Mouse (Mus musculus): ENCODE results near the gene Gcnt2.

Gcnt2 gene

DNA sequence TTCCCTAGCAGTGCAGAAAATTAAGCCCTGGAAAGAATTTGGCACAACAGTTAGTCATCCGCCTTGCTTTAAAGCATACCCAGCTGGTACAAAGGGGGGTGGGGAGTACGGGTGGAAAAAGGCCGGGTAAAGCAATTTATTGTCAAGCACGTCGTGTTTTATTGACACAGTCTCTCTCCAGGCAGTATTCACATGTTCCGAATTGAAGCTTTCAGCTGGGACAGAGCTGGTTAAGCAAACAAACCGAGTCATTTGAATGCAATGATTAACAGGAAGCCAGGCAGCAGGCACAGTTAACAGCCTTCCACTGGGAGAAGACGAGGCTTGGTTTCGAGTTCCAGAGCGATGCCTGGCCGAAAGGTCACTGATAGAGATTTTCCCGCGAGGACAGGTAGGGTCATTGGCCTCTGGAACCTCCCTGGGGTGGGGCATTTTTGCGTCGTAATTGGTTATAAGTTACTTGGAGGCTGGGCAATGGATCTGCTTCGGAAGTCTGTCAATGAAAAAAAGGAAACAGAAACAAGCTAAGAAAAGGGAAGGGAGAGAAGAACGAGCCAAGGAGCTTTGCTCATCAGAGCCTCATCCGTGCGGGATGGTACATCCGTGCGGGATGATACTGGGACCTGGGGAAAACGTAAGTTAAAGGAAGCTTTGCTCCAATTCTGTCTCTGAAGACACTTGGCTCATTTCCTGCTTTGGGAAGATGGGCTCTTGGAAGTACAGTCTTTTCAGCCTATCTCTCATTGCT is at the start of gene Gcnt2:
TSS of gene Gcnt2 (plus strand) at position 103 of the 748 bp plus-strand sequence.
- DNase-seq (ENCODE audit: low spot score in 2 of 2): peak; percentile 13 to 26

DNA sequence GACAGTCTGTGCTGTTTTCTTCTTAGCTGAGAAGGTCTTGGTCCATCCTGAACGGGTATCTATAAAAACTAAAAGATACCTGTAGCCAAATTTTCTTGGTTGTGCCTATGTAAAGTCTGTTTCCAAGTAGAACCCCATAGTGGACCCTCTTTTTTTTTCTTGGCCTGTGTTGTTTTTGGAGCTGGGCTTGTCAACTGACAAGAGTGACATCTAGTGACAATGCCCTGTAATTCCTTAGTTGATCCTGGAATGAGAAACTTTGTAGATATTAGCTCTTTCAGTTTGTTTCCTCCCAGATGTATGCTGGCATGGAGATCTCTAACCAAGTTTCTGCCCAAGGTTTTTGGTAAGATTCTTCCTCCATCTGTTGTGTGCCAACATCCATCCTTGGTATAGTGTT is 38.9 kb upstream of the Gcnt2 start:
- DNase-seq (ENCODE audit: low spot score in 2 of 2): no peak

DNA sequence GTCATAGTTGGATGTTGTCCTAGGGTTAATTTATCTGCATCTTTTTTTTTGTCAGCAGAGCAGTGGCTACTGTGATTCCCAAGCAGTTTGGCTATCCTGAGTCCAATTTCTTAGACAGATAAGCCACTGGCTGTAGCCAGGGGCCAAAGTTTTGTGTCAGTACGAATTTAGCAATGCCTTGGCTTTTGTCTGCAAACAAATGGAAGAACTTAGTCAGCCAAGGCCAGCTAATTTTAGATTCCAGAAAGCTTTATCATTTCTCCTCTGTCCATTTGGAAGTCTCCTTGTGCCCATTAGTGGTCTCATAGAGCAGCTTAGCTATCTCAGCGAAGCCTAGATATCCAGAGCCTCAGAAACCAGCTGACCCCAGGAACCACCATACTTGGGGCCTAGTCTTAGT is 37.6 kb upstream of the Gcnt2 start:
- DNase-seq (ENCODE audit: low spot score in 2 of 2): no peak

DNA sequence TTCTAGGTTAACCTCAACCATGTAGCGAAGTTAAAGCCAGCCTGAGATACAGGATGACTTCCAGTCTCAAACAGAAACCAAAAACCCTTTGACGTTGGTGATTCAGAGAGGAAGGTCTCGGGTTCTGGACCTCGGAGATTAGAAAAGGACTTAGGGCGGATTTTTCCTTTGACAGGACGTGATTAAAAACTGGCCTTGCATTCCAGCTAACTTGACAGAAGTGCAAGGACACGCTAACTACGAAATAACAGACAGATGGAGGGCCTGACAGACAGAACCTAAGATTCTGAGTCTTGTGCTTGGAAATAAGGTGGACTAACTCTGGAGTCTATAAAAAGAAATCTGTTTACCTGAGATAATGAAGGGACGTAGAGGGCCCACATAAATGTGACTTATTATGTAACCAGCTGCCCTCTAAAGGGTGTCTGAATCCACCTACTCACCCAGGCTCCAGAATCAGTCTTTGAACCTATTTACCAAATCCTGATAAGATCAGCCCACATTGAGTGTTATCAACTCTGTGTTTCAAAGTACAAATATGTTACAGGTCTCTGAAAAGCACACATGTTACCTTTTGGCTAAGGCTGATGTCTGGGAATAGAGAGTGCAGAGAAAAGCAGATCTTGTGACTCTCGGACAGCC is 18.3 kb upstream of the Gcnt2 start:
- DNase-seq (ENCODE audit: low spot score in 2 of 2): no peak

DNA sequence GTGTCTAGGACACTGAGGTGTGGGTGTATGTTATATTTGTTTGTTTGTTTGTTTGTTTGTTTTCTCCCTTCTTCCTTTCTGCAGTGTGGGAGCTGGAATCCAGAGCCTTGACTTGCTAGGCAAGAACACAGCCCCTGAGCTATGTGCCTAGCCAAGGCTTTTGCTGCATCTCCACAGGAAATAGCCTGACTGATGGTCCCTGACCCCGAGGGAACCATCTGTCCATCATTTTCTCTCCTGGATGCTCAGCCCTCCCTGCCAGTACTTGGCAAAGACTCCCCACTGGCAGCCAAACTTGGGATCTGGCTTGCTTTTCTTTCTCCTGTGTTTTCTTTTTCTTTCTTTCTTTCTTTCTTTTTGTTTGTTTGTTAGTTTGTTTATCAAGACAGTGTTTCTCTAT is 17.4 kb upstream of the Gcnt2 start:
- DNase-seq (ENCODE audit: low spot score in 2 of 2): no peak

DNA sequence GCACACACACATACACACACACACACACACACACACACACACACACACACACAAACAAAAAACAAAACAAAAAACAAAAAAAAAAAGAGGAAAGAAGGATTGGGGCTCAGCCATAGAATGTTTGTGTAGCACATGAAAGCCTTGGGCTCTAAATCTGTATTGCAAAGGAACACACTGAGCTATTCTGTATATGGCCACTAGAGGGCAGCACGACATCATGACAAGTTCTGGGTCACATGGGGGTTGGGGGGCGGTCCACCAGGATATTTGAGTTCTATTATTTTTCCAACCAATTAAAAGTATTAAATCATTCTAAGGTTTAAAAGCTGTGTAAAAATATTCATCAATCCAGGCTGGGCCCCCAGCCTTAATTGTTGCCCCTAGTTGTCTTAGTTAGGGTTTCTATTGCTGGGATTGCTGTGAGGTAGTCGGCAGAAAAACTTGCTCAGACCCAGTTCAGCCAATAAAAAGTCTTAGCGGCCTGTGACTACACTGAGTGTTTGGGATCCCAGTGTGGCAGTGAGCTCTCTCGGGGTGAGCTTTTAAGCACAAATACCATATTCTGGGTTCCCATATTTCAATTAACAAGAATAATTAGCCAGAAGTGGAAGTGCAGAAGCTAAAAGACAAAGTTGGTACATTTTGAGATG is 16.0 kb upstream of the Gcnt2 start:
- DNase-seq (ENCODE audit: low spot score in 2 of 2): peak in 1 of 2 experiments; percentile 46

DNA sequence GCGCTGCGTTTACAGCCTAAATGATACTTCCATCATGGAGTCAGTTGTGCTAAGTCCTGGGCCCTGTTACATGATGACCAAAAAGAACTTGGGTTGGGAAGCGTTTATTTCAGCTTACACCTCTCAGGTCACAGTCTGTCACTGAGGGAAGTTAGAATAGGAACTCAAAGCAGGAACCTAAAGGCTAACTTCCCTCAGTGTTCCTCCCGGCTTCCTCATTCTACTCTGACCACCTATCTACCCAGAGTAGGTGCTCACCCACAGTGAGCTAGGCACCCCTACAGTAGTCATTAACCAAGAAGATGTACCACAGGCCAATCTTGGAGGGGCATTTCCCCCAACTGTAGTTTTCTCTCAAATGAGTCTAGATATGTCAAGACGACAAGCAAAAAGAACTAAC is 15.4 kb upstream of the Gcnt2 start:
- DNase-seq (ENCODE audit: low spot score in 2 of 2): no peak

DNA sequence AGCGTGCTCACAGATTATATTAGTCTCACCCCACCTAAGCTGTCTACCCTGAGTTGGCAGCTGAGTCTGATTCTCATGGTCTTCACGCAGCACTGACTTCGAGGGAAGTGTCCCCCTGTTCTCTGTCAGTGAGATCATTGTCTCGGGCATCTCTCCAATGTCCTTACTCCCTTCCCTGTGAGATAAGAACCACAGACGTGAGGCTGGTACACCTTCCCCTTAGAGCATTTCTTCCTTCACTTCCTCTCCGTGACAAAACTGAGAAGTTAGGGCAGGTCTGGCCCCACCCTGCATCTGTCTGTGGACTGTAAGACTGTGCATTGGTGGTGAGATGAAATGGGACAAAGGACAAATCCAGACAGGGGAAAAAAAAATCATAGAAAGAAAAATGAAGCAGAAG is 13.6 kb upstream of the Gcnt2 start:
- DNase-seq (ENCODE audit: low spot score in 2 of 2): no peak

DNA sequence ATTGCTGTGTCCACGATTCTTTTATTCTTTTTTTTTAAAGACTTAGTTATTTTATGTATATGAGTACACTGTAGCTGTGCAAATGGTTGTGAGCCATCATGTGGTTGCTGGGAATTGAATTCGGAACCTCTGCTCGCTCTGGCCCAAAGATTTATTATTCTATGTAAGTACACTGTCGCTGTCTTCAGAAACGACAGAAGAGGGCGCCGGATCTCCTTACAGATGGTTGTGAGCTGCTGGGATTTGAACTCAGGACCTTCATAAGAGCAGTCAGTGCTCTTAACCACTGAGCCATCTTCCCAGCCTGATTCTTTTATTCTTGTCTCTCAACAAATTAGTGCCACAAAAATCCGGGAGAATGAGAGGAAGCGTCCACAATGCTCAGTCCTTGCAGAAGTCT is 13.2 kb upstream of the Gcnt2 start:
- DNase-seq (ENCODE audit: low spot score in 2 of 2): no peak

DNA sequence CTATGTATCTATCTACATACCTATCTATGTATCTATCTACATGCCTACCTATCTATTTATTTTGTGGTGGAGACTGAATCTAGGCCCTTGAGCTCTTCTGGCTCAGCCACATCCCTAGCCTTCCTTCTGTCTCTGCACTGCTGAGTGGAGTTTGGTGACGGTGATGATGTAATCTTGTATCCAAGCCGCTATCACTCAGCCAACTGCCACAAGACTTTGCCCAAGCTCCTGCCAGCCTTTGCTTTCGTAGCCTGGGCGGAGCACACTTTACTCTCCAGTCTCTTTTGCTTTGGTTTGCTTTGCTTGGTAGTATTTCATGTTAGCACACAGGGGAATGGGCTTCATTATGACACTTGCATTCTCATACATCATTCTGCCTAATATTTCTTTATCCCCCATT is 11.7 kb upstream of the Gcnt2 start:
- no peak for DNase-seq (ENCODE audit: low spot score in 2 of 2)

DNA sequence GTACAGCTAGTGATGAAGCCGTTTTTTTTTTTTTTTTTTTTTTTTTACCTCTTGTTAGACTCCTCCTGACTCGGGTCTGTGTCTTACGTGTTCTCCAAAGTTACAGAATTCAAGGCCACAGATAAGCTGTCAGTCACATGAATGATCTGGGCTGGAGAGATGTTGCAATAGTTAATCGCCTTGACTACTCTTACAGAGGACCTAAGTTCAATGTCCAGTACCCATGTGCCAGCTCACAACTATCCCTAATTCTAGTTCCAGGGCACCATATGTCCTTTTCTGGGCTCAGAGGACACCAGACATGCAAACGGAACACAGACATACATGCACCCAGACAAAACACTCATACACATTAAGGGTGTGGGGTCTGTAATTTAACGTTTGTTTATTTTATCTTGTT is 8.9 kb upstream of the Gcnt2 start:
- no peak for DNase-seq (ENCODE audit: low spot score in 2 of 2)

DNA sequence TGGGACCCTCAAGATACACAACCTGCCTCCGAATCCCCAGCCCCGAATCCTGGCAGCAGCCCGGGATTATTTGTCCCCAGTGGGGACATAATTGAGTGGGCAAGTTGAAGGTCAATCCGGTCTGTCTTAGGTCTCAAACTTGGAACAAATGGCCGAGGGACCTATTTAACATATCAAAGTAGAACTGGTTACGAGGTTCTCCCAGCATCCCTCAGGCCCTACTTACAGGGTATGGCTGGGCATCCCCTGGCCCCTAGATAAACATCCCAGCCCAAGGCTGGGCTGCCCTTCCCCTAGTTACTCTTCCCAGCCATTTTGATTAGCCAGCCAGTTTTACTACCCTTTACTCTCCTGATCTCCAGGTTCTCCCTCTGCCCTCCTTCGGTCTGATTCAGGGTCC is 8.3 kb upstream of the Gcnt2 start:
- no peak for DNase-seq (ENCODE audit: low spot score in 2 of 2)

DNA sequence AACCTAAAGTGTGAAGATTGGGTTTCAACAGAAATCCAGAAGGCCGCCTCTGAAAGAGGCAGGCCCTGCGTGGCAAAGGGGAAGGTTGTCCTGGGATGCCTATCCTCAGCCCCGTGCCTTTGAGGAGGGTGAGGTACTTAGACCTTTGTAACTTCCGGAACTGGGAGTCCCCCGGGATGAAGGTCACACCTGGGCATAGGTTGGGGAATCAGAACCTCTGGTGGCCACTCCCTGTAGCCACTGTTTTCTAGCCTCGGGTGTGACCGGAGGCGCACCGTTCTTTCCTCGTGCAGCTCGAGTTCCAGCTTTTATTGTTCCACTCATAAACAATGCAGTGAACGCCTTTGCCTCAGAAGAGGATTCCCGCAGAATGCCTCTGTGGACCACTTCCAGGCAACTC is 7.6 kb upstream of the Gcnt2 start:
- DNase-seq (ENCODE audit: low spot score in 2 of 2): no peak

DNA sequence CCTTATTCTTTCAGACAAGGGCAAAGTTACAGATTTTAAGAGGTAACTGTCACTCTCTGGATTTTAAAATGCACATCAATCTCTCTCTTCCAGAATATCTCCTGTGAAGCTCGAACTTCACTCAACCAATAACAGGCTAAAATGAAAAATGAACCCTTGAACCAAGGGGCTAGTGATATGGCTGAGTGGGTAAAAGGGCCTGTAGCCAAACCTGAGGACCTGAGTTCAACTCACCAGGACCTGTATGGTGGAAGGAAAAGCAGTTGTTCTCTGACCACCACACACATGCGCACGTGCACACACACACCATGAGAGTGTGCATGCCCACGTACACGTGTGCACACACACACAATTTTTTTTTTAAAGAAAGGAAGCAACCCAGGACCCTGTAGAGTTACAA is 6.8 kb upstream of the Gcnt2 start:
- DNase-seq (ENCODE audit: low spot score in 2 of 2): no peak

DNA sequence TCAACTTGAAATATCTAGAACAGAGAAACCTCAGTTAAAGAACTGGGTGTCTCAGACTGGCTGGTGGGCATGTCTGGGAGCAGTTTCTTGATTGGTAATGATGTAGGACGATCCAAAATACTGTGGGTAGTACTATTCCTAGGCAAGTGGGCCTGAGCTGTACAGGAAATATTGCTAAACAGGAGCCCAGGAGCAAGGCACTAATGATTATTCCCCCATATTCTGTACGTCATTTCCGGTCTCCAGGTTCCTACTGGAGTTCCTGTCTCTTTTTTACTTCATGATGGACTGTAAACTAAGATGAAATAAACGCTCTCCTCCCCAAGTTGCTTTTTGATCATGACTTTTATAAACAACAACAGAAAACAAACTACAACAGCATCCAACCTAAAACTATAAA is 5.7 kb upstream of the Gcnt2 start:
- DNase-seq (ENCODE audit: low spot score in 2 of 2): no peak

DNA sequence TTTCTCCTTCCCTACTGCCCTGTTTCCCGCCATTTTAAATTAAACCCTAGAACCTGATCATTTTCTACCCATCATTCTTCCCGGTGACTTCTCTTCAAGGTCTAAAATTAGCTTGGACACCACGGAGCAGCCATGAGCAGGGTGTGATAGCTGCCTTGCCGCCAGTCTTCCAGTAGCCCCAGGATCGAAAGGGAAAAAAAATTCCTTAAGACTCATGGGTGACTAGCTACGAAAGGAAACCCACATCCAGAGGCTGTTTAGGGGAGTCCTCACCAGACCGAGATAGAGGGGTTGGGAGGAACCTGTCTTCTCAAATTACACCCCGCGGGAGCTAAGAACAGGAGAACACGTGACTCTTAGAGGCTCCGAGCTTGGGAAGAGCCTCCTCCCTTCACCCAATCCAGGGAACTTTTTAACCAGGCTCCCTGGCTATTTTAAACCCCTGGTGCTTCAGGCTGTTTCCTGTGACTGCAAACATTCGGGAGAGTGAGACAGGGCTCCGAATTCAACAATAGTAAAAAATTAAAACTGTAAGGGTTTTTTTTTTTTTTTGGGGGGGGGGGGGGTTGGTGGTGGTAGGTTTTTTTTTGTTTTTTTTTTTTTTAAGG is 5.0 kb upstream of the Gcnt2 start:
- peak in 1 of 2 experiments; percentile 22 for DNase-seq (ENCODE audit: low spot score in 2 of 2)

DNA sequence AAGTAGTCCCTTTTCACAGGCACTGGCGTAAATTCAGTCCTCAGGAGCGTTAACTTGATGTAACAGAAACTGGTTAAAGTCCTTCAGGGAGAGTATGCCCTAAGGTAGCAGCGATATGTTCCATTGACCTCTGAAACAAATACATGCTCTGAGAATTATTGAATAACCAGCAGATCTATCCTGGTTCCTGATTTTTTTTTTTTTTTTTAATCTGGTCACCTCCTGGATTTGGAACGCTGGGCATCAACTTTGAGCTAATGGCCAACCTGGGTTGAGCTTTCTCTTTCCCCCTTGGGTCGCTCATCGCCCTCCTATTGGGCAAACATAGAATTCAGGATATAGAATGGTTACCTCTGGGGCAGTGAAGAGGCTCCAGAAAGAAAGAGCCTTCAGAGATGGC is 4.3 kb upstream of the Gcnt2 start:
- no peak for DNase-seq (ENCODE audit: low spot score in 2 of 2)

DNA sequence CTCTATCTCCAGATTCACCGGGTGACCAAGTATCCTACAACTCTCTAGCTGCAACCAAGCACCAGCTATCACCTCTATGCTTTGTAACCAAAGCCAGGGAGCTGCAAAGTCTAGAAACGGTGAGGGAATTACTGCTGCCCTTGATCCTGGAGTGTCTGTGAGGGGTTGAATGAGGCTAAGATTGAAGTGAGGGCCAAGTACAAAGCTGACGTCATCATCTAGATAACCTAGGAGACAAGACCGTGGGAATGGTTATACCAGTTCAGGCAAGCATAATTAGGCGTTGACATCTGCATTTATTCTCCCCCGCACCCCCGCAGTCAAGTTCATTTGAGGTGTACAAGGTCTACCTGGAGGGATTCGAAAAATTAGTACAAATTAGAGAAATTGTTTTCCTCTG is 2.8 kb upstream of the Gcnt2 start:
- no peak for DNase-seq (ENCODE audit: low spot score in 2 of 2)

DNA sequence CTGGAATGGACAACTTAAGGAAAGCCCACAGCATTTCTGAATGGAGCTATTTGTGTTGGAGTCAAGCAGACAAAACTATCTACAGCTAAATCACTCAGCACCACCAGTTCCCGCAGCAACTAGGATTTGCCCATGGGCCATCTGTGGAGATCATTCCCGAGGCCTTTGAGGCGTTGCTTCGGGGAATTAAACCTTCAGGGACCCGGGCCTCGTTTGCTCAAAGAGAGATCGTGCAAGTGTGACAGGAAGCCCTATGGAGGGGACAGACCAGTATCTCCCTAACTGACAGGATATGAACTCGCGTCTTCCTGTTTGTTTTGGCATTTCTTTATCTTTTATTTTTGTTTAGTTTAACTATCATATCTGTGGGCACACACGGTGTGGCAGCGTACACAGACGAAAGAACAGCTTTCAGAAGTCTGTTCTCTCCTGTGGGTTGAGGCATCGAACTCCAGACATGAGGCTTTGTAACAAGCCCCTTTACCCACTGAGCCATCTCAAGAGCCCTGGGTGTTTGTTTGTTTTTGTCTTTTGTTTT is 2.2 kb upstream of the Gcnt2 start:
- DNase-seq (ENCODE audit: low spot score in 2 of 2): no peak

DNA sequence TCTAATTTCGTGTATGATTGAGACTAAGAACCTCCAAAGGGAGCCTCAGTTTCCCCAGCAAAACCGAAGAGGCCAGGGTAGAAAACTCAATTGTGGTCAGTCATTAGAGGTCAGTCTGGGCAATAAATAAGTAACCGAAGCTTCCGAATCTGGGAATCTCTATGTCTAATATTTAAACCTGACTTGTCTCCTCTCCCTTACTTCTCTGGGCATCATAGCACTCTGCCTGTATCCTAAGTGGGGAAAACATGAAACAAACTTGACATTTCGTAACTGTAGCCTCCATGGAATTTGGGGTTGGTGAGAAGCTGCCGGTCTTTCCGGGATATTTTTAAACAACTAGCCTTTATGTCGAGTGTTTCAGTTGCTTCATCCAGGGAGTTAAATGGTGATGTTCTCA is 329 bp upstream of the Gcnt2 start:
- DNase-seq (ENCODE audit: low spot score in 2 of 2): no peak

DNA sequence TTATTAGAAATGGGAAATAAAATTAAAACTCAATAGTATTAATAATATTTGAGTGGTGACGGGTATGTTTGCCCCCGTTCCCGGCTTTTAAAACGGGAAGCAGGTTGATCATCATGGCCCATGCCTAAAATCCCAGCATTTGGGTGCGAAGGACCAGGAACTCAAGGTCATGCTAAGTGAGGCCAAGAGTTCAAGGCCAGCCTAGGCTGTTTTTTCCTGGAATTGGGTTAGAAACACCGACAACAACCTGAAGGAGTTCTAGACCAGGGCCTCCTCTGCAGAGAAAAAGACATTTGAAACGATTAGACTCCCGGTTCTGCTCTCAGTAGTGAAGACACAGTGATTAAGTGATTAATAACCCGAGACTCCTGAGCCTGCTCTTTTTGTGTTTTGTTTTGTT is 3.5 kb downstream of the Gcnt2 start:
- no peak for DNase-seq (ENCODE audit: low spot score in 2 of 2)

DNA sequence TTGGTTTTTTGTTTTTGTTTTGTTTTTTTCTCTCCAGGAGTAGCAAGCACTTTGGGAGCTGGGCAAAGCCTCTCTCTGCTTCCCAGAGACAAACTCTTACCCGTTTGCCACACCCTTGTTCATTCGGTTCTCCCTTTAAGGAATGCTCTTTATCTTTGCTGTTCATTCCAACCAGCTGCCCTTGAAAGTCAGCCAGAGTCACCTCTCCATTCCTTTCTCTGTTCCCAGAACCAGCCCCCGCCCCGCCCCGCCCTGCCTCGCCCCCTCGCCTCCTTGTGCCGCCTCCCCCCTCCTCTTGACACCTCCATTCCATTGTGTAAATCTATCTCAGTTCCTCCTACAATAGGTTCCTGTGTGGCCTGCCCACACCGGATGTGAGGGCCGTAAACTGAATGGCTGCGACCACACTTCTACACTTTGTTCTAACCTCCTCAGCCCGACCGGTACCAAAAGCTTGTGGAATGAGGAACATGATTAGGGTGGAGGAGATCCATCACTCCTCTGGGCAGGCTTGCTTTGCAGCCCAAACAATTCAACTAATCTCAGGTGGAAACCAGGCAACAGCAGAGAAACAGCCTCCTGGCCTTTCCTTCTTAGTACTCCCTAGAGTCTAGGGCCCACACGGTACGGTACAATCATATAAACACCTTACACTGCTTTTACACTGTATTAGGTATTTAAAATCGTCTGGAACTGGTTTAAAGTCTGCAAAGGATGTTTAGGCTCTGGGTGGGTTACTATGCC is 9.5 kb downstream of the Gcnt2 start:
- no peak for DNase-seq (ENCODE audit: low spot score in 2 of 2)
